Mouse (Mus musculus) MN1 (cell line): ENCODE data around the gene Hoxa10.

Experiments
- DNase-seq: peaks from one replicate; pipeline ENCODE4 v3.0.0-alpha.2; 2016; ENCODE audit warnings: low spot score

Gene Hoxa10

DNA sequence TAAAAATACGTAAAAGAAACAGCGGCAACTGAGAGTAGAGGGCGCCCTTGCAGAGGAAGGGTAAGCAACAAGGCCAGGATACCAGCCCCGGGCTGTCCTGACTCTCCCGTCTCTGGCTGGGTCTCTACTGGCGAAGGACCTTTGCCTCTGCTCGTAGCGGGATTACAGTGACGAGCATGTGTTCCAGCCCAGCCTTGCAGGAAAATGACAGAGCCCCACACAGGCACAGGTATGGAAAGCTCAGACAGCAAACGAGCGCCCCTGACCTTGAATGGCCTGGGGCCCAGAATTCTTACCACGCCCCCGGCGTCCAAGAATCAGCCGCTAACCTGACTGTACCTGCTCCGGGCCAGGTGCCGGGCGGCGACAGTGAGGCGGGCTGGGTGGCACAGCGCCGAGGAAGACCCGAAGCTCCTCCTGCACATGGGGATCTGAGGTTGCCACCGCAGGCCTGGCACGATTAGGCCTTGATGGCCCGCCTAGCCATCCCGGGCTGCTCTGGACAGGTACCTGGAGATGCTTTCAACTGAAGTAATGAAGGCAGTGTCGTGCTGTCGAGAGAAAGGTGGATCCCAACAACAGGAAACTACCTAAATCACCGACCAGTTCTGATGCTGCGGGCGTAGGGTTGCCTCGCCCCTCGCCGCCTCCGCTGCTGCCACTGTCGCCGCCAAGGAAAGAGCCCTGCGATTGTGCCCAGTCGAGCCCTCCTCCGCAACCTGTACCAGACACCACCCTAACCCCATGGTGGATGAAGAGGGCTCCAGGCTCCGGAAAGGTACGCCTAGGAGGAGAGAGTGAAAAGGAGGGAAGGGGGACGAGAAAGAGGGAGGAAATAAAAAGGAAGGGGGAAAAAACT is 10.9 kb downstream of the Hoxa10 start:
- DNase-seq = no peak

GRCm38 (mm10) chr6:52228475-52229465 is 11.9 kb downstream of the Hoxa10 start:
- DNase-seq = no peak

- DNase-seq = no peak
Measured at GRCm38 (mm10) chr6:52227470-52228222, 13.0 kb downstream of the Hoxa10 start.

DNA sequence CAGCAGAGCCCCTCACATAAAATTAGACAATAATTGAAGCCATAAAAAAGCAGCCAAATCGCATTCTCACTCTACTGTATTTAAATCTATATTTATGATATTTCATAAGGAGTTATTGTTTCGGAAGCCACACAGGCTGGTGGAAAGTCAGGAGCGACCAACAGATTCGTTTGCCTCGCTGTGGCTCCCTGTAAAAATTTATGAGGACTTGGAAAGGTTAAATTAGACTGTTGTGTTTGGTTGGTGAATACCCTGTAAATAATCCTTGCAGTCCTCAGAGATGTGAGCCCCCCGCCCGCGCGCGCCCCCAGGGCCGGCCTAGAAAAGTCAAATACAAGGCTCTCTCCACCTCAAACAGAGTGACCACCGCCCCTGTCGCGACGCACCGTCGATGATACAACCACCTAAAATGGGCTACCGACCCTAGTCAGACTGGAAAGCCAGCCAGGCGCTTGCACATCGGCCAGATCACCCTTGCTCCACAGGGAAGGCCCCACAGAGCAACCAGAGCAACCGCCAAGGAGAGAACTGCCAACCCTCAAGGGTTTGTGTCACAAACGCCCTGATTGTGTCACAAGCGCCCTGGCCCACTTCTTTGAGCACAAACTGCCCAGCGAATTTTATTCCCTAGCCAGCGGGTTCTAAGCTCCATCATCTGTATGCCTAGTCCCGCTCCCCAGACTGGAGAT is 13.9 kb downstream of the Hoxa10 start:
- DNase-seq = no peak

GRCm38 (mm10) chr6:52225612-52226568 is 14.8 kb downstream of the Hoxa10 start:
- DNase-seq = no peak

DNA sequence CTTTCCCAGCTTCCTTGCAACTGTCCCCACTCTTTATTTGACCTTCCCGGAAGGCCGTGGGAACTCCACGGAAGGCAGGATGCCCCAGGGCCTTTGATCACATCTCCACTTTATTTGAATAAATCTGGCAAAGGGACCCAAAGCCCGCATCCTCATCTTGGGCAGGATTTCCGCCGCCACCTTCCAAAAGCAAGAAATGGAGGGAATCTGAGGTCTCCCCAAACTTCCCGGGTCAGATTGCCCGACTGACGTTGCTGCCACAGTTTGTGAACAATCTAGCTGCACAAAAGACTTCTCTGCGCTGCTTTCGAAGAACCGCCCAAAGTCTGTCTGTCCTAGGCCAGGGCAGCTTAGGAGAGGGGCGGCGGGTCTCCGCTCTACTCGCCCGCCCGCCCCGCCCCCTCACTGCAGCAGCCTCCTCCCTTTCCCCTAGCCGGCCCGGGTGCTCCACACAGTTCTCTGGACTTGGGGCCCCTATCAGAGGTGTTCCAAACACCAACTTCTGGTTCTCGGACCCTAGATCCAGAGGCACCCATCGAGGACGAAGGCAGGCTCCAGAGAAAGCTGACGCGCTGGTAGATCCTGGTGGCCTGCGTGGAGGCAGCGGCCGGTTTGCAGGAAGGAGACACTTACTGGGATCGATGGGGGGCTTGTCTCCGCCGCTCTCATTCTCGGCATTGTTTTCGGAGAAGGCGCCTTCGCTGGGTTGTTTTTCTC is 15.6 kb downstream of the Hoxa10 start:
- no peak for DNase-seq

- no peak for DNase-seq
Measured at GRCm38 (mm10) chr6:52223939-52224760, 16.5 kb downstream of the Hoxa10 start.

- DNase-seq = no peak
Measured at GRCm38 (mm10) chr6:52222729-52223128, 17.9 kb downstream of the Hoxa10 start.

- DNase-seq = no peak
Measured at GRCm38 (mm10) chr6:52221993-52222685, 18.5 kb downstream of the Hoxa10 start.

DNA sequence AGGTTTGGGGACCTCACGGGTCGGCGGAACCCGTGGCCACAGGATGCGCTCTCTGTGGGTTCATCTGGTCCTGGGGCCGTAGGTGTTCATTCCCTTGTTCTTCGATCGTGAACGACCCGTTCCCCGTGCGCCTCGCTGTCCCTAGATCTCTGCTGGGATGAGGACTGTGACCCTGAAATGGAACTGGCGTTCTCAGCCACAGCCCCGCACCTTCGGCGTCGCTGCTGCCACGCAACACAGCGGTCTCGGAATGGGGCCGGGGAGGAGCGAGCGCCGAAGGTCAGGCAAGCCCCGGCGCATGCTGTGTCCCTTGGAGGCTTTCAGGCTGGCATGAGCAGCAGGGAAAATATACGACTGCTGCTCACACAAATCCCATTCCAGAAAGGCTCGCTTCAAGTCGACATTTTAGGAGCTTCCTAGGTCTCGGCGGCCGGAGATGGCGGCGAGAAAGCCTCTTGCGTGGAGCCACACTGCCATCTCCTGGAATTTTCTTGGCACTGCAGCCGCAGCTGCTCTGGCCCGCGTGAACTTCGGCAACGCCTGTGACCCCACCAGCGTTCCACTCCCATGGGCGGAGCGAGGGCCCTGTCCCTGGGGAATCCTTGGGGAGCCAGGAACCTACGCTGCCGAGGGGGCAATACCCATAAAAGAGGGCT is 19.2 kb downstream of the Hoxa10 start, which contains the start of gene Hoxa7:
Gene Hoxa7 (minus strand): TSS at position 518 of the 656 bp plus-strand sequence.
- peak; percentile 67 for DNase-seq

- DNase-seq = no peak
Measured at GRCm38 (mm10) chr6:52220865-52221310, 19.8 kb downstream of the Hoxa10 start.

DNA sequence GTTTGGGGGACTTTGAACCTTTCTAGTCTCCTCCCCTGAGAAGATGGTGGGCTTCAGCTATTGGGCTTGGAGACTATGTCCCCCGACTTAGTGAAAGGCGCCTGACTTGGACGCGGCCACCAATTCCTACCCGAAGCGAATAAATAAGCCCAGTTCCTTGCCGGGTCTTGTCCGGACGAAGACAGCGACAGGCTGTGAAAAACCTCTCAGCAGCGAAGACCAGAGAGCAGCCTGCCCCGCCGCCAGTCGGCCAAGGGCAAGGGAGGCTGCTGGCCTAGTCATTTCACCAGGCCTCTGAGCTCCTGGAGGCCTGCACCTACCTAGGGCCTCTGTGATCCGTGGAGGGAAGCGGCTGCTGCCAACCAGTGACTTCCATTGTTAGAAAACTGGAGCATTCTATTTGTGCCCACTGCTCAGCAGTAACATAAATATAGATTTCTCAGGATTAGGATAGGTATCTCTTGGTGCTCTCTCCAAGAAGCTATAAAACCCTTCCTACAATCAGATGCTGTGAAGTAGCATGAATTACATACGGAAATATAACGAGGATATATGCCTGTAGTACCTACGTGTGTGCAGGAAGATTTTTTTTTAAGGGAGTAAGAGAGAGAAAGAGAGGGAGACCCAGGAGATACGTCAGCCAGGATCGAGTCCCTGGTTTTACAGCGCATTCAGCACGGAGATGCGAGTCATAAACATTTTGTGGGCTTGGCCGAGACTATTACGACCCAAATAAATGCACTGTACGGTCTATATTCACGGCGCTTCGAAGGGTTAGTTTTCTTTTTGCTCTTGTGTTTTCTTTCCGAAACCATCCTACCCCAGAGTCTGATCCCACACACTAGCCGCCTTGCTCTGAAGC is 20.4 kb downstream of the Hoxa10 start:
- no peak for DNase-seq

DNA sequence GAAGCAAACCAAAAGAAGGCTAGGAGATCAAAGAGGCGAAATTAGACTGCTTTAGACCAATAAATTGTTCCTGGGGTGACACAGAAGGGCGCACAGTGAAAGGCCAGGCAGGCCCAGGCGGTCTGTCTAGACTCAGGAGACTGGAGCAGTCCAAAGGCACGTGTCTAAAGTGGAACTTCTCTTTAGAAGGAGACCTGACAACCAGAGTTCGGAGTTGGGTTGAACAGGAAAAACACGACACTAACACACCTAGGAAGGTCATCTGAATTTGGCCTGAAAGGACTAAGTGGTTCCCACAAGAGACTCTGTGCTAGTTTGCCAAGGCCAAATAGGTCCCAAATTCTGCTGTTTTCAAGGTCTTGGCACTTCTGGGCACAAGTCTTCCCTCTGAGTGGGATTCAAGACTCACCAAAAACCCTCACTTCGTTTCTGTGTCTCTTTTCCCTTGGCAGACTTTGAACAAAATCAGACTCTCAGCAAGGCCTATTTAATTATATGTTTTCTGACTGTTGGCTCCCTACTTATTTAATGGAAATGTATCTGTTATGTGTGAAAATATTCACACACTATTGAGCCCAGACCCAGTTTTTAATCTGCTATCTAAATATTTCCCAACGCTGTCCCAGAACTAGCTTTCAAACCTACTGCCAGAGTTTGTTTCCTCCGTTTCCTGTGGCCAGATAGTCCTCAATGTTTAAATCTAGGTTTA is 21.3 kb downstream of the Hoxa10 start:
- DNase-seq = no peak

DNA sequence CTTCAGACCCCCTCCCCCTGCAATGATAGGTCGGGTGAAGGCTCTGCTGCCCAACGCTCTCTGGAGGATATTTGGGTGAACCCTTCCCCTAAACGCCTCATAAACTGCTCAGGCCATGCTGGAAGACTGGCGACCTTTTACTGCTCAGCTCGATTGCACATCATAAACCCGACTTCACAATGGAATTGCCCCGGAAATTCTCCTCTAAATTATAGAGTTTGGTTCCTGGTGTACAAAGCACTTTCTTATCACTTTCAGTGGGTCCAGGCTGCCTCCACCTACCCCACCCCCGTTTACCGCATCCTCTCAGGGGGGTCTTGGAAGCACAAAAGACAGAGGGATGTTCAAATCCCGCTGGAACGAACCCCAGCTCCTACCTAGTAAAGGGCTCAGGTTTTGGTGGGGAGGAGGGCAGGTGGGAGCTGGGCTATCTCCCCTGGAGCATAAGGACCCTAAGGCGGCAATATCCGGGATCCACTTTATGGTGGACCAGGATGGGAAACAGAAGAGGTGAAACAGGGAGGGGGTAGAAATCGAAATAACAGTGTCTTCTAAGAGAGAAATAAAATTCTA is 21.9 kb downstream of the Hoxa10 start:
- no peak for DNase-seq

DNA sequence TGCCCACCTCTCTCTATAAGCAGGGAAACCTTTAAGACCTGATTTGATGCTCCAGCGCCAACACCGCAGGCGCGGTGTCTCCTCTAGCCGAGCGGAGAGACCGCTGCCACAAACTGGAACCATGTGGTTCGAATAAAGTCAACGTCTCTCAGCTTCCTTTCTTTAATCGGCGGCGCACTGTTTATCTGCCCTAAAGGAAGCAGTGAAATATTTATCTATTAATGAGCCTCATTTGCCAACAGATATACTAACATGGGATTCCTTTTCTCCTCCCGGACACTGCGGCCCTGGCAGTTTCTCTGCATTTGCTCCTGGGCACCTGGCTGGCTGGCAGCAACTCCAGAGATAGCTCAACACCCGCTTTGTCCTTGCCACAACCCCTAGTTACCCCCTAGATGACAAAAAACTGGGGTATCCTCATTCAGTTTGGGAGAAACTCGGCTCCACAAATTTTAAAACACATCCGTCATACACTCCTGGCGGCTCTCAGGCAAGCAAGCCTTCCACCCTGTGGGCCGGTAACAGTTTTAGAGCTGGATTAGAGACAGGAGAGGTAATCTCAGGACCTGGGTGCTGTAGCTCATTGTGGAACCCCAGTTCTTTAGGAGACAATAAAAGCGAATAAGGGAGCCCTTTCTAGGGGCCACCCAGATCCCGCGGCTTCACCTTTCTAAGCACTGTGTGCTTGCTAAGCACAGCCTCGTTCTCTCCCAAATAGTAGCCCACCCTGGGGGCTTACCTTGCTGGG is 22.6 kb downstream of the Hoxa10 start:
- no peak for DNase-seq
